Mouse (Mus musculus): ENCODE measurements at regions not wholly inside any gene's neighbourhood (a gene's known extent, or its start where the extent isn't known, plus 50 kb on each side); places are given as distances from the start of the nearest gene placed in this dataset.

DNA sequence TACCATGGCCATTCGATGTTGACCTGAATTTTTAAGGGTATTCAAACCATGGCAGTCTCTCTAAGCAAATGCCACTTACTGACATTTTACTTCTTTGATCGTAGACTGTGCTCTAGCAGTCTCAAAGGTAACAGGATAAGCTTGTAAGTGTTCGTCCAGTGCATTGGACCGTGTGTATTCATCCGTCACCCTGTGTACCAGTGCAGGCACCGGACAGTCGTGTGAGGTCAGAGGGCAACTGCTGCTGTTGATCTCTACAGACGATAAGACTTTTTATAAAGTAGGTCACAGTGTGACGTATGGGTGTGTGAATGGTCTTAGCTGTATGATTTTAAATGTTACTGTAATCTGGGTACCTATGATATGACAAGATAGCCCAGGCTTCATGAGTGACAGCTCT lies 74.5 kb upstream of the Peli2 start:
- intact Hi-C loops (cut with DNase I), result no loop called here
- DNase-seq (ENCODE audit: low spot score in 2 of 2), result no peak

DNA sequence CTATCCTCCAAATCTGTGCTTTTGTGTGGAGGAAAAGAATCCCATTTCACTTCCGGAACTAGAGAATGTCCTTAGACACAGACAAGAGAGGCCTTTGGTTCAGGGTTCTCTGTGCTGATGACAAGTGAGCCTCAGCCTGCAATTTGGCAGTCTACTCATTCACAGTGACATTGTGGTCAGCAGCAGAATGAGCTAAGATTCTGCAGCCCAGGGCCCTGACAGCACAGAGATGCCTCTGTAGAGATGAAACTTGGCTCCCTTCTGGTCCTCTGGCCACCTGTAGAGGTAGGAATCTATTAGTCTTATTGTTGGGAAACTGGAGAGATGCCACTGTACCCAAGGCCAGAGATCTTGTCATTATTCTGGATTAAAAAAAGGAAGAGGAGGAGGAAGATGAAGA lies 73.8 kb upstream of the Peli2 start:
- intact Hi-C loops (cut with DNase I), result no loop called here
- DNase-seq (ENCODE audit: low spot score in 2 of 2), result no peak

DNA sequence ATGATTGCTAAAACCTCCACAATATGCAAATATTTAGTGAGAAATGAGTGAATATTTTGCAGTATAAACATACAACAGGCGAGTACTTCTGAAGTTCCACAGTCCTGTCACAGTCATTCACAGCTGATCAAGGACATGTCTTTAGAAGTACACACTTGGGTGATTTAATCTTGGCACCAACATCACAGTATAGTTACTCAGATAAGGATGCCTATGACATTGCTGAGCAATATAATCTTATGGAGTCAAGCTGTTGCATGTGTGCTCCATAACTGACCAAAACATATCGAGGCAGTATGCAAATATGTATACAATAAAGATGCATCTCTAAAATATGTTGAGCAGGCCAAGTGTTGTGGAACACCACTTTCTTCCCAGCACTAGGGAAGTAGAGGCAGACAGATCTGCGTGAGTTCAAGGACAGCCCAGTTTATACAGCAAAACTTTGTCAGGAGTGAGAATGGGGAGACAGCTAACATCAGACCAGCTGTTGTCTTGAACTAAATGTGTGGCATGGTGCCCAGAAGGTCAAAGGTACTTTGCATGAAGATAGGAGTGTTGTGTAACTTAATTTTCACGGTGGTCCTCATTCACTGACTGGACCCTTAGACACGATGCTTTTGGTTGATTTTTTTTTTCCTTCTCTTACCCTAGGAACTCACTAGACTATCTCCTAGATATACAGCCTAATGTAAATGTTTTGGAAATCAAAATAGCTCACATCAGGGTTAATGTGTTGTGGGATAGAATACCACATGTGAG lies 70.7 kb upstream of the Peli2 start:
- intact Hi-C loops (cut with DNase I), result no loop called here
- DNase-seq (ENCODE audit: low spot score in 2 of 2), result no peak

DNA sequence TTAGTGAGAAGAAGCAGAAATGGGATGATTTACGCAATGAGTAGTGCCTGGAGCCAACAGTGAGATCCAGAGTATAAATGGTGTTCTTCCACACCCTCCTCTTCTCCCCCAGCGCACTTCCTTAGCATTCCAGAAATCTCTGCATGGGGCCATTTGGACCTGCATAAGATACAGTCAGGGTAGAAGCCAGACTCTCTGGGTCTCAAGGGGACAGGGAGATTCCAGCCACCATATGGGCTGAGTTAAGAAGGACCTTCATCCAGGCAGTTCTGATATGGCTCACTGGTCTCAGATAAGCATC lies 70.2 kb upstream of the Peli2 start:
- intact Hi-C loops (cut with DNase I), result no loop called here
- DNase-seq (ENCODE audit: low spot score in 2 of 2), result no peak

DNA sequence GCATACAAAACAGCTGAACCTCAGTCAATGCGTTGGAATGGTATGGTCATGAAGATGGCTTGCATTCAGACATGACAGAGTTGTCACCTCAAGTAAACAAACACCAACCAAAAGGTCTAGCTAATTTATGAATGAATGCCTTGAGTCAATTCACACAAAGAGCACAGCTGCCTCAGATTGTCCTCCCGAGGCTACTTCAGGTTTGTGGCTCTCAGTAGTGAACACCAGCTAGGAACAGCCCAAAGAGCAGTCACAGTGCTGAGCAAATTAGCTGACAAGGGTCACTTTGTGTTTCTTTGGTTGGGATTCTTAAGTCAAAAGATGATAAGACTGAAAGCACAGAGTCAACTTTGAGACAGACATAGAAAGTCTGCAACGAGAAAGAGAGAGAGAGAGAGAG lies 68.7 kb upstream of the Peli2 start:
- DNase-seq (ENCODE audit: low spot score in 2 of 2), result no peak
- intact Hi-C loops (cut with DNase I), result no loop called here

DNA sequence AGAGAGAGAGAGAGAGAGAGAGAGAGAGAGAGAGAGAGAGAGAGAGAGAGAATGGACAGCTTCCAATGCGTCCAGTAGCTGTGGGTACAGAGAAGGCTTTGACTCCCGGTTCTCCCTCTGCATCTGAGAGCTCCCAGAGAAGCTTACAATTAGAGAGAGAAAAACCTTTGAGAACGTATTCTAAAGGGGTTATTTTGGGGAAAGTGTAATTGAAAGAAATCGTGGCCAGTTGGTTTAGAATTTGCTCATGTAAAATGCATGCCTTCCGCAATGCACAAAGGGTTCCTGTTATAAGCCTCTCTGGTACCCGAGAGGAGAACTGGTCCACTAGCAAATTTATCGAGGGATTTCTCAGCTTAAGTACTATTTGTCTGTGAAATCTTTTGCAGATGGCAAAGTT lies 68.2 kb upstream of the Peli2 start:
- intact Hi-C loops (cut with DNase I), result no loop called here
- DNase-seq (ENCODE audit: low spot score in 2 of 2), result peak in 1 of 2 experiments; percentile 66

DNA sequence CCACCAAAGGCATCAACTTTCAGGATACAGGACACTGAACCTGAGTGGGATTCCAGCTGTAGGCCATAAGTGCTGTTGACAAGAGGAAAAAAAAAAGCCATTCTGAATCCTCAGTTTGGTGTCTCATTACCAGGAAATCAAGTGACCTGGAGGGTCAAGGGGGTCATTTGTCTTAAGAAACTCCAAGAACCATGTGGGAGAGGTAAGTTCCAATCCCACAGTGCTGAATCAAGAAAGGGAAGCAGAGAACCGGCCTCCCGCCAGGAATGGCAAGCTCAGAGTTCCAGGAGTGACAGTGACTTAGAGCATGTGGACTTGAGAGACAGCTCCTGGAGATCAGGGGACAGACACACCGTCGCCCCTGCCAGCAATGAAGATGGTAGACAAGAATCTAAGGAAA lies 67.5 kb upstream of the Peli2 start:
- DNase-seq (ENCODE audit: low spot score in 2 of 2), result no peak
- intact Hi-C loops (cut with DNase I), result no loop called here

DNA sequence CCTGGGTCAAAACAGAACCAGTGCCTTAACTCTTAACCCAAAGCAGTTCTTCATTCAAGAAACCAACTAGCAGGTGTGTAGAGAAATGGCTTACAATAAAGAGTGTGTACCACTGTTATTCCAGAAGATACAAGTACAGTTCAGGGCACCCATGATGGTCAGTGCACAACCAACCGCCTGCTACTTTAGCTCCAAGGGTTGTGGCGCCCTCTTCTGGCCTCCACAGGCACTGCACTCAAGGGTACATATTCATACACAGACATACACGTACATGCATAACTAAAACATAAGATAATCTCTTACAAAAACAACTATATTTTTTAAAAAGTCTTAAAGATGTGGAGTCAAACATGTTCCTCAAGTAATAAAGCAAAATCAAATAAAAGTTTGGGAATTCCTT lies 65.9 kb upstream of the Peli2 start:
- intact Hi-C loops (cut with DNase I), result no loop called here
- DNase-seq (ENCODE audit: low spot score in 2 of 2), result no peak

DNA sequence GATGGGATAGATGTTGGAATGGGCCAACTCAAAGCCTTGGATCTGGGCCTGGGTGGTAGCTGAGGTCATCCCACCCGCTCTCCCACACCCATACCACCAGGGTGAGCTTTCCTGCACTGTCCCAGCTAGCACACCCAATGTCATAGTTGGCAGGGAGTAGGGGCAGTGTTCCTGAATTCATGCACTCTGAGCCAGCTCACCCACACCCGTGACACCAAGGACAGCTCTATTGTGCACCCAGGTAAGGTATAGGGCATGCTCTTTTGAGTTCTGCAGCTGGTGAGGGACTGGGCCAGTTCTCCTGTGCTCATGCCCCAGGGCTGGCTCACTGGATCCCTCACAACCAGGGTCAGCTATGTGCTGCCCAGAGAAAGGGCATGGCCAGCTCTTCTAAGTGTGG lies 64.8 kb upstream of the Peli2 start:
- intact Hi-C loops (cut with DNase I), result no loop called here
- DNase-seq (ENCODE audit: low spot score in 2 of 2), result no peak

DNA sequence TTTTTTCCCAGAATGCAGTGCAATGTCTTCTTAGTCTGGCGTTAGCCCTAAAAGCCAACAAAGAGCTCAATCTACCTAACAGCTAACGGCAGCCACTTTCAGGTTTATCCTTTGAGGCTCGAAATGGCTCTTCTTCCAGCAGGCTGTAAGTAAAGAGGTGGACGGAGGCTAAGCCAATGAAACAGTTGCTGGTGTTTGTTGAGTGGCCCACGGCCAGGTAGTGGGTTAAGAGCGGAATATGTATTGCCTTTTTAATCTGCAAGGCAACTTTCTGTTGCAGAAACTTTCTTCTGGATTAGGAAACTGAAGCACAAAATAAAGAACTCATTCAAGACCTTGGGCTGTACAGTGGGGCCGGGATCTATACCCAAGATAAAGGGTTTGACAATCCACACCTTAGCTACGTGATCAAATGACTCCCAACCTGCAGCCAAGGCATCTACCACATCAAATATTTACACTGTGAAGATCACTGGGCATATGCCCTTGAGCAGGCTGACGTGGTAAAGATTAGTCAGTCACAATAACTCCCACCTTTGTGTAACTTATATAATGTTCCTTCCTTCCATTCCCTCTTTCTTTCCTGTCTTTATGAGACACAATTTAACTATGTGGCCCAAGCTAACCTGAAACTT lies 62.3 kb upstream of the Peli2 start:
- DNase-seq (ENCODE audit: low spot score in 2 of 2), result no peak
- intact Hi-C loops (cut with DNase I), result no loop called here

DNA sequence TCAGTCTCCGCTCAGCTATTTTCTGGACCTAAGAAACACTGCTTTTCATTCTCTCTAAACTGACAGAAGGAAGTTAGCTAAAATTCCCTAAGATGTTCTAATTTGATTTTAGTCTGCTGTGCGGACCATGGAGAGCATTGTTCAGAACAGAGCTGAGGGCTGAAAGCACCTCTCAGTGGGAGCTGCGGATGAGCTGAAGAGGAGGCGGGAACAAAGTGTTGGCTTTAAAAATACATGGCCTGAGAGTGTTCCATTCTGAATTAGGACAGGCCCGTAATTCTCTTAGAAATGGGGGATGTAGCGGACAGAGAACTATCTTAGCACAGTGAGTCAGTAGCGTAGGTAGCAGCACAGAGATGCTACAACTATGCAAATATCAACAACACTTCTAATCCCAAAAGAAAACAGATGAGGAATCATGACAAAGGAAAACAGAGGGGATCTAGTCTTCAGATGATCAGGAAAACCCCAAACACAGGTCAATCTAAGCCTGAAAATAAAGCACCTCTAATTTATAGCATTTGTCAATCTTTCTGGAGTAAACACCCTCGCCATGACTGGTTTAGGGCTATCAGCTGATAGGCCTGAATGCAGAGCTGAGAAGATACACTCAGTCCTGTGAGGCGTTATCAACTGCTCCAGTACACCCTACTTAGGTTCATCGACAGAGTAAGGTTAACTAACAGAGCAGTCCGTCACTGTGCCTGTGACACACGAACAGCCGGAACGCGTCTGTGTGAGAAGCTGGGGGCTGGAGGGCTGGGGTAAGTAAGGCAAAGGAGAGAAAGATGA lies 60.8 kb upstream of the Peli2 start:
- intact Hi-C loops (cut with DNase I), result no loop called here
- peak; percentile 11 to 83 for DNase-seq (ENCODE audit: low spot score in 2 of 2)

DNA sequence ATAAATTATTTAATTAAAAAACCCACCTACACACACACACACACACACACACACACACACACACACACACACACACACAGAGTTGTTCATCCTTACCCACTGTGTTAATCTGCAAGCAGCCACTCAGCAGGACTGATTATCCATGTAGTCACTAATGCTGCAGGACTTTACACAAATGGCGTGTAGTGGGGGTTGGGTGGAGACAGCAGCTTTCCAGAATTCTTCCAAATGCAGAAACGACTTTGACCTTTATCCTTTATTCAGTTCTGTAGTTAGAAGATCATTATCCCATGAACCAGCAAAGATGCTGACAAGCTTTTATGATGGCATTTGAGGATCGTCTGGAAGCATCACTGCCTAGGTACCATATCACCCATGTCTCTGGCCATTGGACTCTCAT lies 52.0 kb upstream of the Peli2 start:
- DNase-seq (ENCODE audit: low spot score in 2 of 2), result no peak
- intact Hi-C loops (cut with DNase I), result no loop called here
